Mouse (Mus musculus): Measurements from ENCODE around the gene Sept11. TPM values are rescaled to one million over a fixed set of nuclear protein-coding genes. Genes with fewer than 3 reads are reported as not detected.
A peak's percentile ranks its signal among the peaks of the same experiment; 100 is the strongest.

The Sept11 gene
- total RNA-seq, 4 experiments from 2014 or later: 91.3 to 100 (median 94.8) TPM

DNA sequence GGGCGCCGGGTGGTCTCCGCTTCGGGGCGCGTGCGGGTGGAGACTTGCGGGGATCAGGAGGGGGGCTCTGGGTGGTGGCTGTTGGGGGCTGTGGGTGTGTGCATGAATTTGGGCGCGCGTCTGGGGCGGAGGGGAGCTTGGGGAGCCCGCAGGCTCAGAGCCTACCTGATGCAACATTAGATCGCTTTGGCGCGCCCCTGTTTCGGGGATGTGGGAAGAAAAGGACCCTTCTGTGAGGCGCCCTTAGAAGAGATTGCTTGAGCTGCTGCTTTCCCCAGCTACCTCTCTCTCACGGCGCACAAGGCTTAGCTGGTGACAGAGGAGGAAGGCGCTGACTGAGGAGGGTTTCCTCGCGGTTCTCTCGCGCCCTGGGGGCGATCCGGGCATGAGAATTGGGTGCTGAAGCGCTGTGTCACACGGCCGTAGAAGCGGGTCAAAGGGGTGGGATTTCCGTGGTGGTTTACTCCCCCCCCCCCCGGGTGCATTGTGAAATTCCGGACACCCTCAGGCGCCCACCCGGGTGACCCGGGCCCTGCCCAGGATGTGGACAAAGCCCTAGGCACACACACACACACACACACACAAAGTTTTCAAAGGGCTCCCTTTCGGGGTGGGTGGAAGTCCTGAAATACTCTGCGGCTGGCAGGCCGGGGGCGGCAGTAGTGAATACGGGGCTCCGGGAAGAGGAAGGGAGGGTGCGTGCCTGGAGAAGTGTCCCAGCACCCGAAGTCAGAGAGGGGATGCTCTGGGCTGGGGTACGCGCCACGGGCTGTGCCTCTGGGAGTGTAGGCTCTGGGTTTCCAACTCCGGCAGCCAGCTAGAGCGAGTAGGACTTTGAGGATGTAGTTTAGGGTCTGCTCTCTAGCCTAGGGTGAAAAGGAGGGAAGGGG is 646 bp downstream of the Sept11 start:
- no peak for DNase-seq (ENCODE audit: low spot score in 2 of 2)

- no peak for DNase-seq (ENCODE audit: low spot score in 2 of 2)
These were observed 2.1 kb downstream of the Sept11 start for GRCm38 (mm10) chr5:93095301-93095700.

GRCm38 (mm10) chr5:93097204-93097906 is 4.1 kb downstream of the Sept11 start:
- DNase-seq (ENCODE audit: low spot score in 2 of 2): peak in 1 of 2 experiments; percentile 40

GRCm38 (mm10) chr5:93098219-93098618 is 5.0 kb downstream of the Sept11 start:
- no peak for DNase-seq (ENCODE audit: low spot score in 2 of 2)

GRCm38 (mm10) chr5:93098811-93099210 is 5.6 kb downstream of the Sept11 start:
- no peak for DNase-seq (ENCODE audit: low spot score in 2 of 2)

- no peak for DNase-seq (ENCODE audit: low spot score in 2 of 2)
These were observed 7.7 kb downstream of the Sept11 start for GRCm38 (mm10) chr5:93100906-93101305.

- DNase-seq (ENCODE audit: low spot score in 2 of 2): no peak
These were observed 8.1 kb downstream of the Sept11 start for GRCm38 (mm10) chr5:93101371-93101791.

DNA sequence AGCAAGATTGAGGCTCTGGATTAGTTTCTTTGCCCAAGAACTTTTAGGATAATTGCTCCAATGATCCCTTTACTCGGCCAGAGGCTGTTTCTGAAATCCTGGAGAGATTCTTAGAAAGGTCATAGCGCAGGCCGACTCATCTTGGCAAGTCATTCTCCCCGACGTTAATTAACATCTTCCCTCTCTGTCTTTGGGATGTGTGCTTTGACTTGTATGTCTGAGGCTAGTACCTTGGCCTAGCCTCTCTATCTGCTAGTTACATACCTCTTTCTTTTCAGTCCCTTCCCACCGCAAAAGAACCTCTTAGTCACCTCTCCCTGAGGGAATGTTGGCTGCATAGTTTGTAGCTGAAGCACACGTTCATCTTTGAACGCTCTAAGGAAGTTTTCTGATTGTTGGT is 10.4 kb downstream of the Sept11 start:
- DNase-seq (ENCODE audit: low spot score in 2 of 2): no peak

DNA sequence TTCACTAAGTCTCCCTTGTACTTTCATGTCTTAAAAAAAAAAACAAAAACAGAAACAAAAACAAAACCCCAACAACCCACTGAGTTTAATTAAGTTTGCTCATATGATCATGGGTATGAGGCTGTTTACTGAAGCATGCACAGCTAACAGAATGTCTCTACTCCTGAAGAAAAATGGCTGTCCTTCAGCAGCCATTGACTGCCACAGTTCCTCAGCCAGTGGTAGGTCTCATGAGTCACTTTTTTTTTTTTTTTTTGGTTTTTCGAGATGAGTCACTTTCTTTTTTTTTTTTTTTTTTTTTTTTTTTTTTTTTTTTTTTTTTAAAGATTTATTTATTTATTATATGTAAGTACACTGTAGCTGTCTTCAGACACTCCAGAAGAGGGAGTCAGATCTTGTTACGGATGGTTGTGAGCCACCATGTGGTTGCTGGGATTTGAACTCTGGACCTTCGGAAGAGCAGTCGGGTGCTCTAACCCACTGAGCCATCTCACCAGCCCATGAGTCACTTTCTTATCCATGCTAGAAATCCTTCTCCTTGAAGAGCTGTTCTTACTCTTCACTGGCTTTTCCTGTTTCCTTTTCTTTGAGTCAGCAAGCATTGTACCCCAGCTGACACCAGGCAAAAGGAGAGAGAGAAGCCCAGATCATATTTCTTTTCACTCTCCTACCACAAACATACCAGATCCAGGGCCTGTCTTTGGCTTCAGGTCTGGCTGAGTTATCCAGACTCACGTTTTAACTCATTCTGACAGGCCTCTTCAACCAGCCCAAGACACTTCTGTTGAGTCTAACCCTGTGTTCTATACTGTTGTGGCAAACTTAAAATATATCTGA is 12.0 kb downstream of the Sept11 start:
- no peak for DNase-seq (ENCODE audit: low spot score in 2 of 2)

DNA sequence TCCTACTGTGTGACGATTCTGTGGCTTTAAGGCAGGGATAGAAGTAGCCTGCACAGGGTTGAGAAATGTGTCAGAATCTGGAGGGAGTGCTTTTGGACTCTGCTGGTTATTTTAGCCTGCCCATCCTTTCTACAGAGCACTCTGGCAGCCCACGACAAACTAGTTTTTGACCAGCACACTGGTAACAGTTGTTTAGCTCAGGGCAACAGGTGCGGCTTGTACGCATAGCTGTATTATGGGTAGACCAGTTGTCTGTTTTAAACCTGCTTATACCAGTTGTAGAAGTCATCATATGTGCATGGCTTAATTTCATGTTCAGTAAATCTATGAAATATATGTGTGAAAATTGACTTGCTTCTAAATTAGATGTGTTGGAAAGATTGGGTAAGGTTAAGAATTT is 12.8 kb downstream of the Sept11 start:
- no peak for DNase-seq (ENCODE audit: low spot score in 2 of 2)

DNA sequence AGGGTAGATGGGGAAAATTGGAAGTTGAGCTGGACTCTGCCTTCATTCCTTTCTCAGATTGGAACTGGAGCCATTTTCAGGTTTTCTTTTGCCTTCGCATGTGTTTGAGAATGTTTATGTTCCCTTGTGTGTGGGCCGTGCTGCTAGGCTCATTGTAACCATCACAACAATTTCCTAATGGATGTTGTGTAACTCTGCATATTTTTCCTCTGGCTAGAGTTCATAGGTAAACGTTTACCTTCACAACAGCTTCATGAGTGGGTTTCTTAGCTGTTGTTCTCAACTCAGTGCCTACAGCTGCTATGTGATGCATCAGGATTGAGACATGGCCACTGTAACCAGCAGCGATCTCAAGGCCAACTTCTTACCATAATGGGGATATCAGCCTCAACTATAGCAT is 15.5 kb downstream of the Sept11 start:
- no peak for DNase-seq (ENCODE audit: low spot score in 2 of 2)

GRCm38 (mm10) chr5:93109555-93109954 is 16.3 kb downstream of the Sept11 start:
- no peak for DNase-seq (ENCODE audit: low spot score in 2 of 2)

DNA sequence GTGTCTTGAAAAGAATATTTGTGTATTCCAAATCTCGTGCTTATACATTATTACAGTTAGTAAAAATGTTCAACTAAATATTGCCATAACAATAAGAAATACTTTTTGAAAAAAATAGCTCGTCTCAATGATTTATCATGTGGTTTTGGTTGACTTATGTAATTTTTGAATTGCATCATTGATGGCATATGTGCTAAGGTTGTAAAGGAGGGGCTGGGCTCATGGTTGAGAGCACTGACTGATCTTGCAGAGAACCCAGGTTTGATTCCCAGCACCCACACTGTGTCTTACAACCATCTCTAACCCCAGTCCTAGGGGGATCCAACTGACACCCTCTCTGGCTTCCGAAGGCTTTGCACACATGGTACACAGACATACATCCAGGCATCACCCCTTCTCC is 19.1 kb downstream of the Sept11 start:
- no peak for DNase-seq (ENCODE audit: low spot score in 2 of 2)

GRCm38 (mm10) chr5:93113517-93113916 is 20.3 kb downstream of the Sept11 start:
- no peak for DNase-seq (ENCODE audit: low spot score in 2 of 2)

- peak; percentile 51 to 77 for DNase-seq (ENCODE audit: low spot score in 2 of 2)
These were observed 21.3 kb downstream of the Sept11 start for GRCm38 (mm10) chr5:93114515-93114914.

DNA sequence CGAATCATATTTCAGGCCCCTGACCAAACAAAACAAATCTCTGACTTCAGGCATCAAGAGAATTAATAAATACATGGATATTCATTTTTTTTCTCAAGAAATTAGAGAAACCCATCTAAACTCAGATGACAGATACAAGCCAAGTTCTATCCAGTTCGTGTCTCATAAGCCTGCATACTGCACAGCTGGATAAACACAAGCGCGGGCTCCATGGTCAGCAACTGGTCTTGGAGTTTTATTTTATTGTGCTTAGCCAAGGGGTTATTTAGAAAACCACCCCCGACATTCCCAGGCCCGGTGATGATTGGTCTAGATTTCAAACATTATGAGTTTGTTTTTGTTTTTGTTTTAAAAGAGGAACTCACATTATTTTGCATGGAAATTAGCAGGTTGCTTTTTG is 21.8 kb downstream of the Sept11 start:
- DNase-seq (ENCODE audit: low spot score in 2 of 2): no peak

GRCm38 (mm10) chr5:93115854-93116253 is 22.6 kb downstream of the Sept11 start:
- peak in 1 of 2 experiments; percentile 49 for DNase-seq (ENCODE audit: low spot score in 2 of 2)

GRCm38 (mm10) chr5:93117648-93118047 is 24.4 kb downstream of the Sept11 start:
- DNase-seq (ENCODE audit: low spot score in 2 of 2): no peak

- no peak for DNase-seq (ENCODE audit: low spot score in 2 of 2)
These were observed 28.4 kb downstream of the Sept11 start for GRCm38 (mm10) chr5:93121660-93122059.

- no peak for DNase-seq (ENCODE audit: low spot score in 2 of 2)
These were observed 31.0 kb downstream of the Sept11 start for GRCm38 (mm10) chr5:93124031-93124826.

DNA sequence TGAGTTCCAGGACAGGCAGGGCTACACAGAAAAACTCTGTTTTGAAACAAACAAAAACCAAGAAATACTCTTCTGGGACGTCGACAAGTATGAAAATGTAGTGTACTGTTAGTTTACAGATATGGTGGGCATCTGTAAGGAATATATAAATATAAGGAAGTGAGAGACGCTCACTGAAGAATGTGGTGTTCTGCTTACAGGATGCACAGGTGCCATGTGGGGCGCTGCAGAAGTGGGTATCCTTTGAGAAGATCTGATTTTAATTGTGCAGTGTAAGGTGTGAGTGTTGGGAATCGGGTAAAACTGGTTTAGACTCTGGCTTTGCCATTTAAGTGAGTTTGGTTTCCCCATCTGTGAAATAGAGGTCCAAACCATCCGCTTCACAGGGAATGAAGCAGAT is 32.1 kb downstream of the Sept11 start:
- DNase-seq (ENCODE audit: low spot score in 2 of 2): no peak

Measured in gastrocnemius, adult 8-10 months (tissue).